Mouse (Mus musculus): ENCODE results near the gene Grid1.

DNA sequence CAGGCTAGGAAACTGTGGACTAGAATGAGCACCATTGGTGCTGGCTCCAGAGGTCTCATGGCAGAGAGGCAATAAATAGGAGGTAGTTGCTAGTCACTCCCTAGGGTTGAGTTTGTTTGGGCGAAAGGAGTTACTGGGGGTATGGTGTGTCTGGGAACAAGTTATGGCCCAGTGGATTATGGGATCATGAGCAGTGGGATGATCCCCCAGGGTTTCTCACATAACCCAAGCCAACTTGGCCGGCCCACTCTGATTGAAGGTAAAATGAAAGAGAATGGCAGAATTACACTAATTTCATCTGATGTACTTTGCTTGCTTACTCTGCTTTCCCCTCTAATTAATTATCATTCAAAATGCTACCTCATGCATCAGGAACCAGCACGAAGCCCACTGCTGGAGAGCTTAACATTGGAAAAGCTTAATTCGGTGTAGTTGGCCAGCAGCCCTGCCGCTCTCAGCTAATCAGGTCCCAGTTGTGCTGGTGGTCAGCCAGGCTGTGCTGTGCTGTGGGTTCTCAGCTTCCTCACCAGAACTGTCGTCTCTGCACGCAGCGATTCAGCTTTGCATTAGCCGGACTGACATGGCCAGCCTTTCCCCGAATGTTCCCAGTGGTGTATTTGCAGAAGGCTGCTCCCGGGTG, 207.7 kb downstream of the Grid1 start:
- TF ChIP-seq FLI1 (IDR thresholded peaks at IDR 0.05; ENCODE audit: low read length) (no peak), GATA1 (IDR thresholded peaks at IDR 0.05; ENCODE audit: borderline replicate concordance, low read length) (no peak)
